Mouse (Mus musculus) effector memory CD4-positive, alpha-beta T cell, adult 7 months (primary cell): ENCODE measurements around the gene Rims1. TPM values are rescaled to one million over a fixed set of nuclear protein-coding genes. Genes with fewer than 3 reads are reported as not detected.

Experiments
- polyA plus RNA-seq: library from polyadenylated mRNA; unstranded; fragments of 100-300 nt; shearing (Covaris generic); gene quantifications from one replicate; pipeline ENCODE4 v1.2.1, GENCODE M21; 2017

Gene Rims1
- polyA plus RNA-seq = not detected

GRCm38 (mm10) chr1:22805726-22806625 is at the start of gene Rims1:
Gene Rims1 (minus strand): TSS chr1:22805994.

